Mouse (Mus musculus) myocyte (in vitro differentiated cells): ENCODE data around the gene Tmem176b.

Experiments
- CEBPB ChIP-seq: IDR thresholded peaks from 2 replicates; pipeline ENCODE4 v1.6.1; 2011; ENCODE audit warnings: mild to moderate bottlenecking, moderate library complexity; ENCODE audit not compliant: poor library complexity, insufficient read depth, severe bottlenecking
- E2F4 ChIP-seq: IDR thresholded peaks from one replicate; pipeline ENCODE4 v1.6.1; 2011; ENCODE audit warnings: mild to moderate bottlenecking, control low read depth, moderate library complexity; ENCODE audit not compliant: insufficient read depth
- MAX ChIP-seq: IDR thresholded peaks from one replicate; pipeline ENCODE4 v1.6.1; 2011; ENCODE audit warnings: low read depth, mild to moderate bottlenecking, control low read depth
- MYOD1 ChIP-seq, 3 experiments: IDR thresholded peaks; one replicate each; pipeline ENCODE4 v1.6.1; 2011; ENCODE audit warnings: control low read depth in 2 of 3, low read depth in 2 of 3, mild to moderate bottlenecking in 2 of 3, moderate library complexity in 1 of 3; ENCODE audit not compliant: insufficient read length in 2 of 3, control insufficient read depth in 1 of 3
- MYOG ChIP-seq, 3 experiments: IDR thresholded peaks; one replicate each; pipeline ENCODE4 v1.6.1; 2011; ENCODE audit warnings: control low read depth in 2 of 3, low read depth in 2 of 3, mild to moderate bottlenecking in 2 of 3; ENCODE audit not compliant: insufficient read length in 2 of 3, control insufficient read depth in 1 of 3, insufficient read depth in 1 of 3
- POLR2A ChIP-seq: IDR thresholded peaks from one replicate; pipeline ENCODE4 v1.6.1; 2011; ENCODE audit warnings: low read depth, mild to moderate bottlenecking, control low read depth, moderate library complexity; ENCODE audit not compliant: insufficient read length
- POLR2AphosphoS2 ChIP-seq: IDR thresholded peaks from one replicate; pipeline ENCODE4 v1.6.1; 2011; ENCODE audit warnings: low read depth, control low read depth; ENCODE audit not compliant: insufficient read length
- REST ChIP-seq: IDR thresholded peaks from one replicate; pipeline ENCODE4 v1.6.1; 2011; ENCODE audit warnings: mild to moderate bottlenecking, control low read depth, moderate library complexity; ENCODE audit not compliant: insufficient read depth, insufficient read length
- SRF ChIP-seq: IDR thresholded peaks from one replicate; pipeline ENCODE4 v1.6.1; 2011; ENCODE audit warnings: low read depth; ENCODE audit not compliant: control insufficient read depth, insufficient read length
- TCF12 ChIP-seq: IDR thresholded peaks from one replicate; pipeline ENCODE4 v1.6.1; 2011; ENCODE audit warnings: mild to moderate bottlenecking, control low read depth; ENCODE audit not compliant: poor library complexity, insufficient read depth, severe bottlenecking
- TCF3 ChIP-seq: IDR thresholded peaks from one replicate; pipeline ENCODE4 v1.6.1; 2011; ENCODE audit warnings: low read depth, control low read depth; ENCODE audit not compliant: insufficient read length
- USF1 ChIP-seq: IDR thresholded peaks from one replicate; pipeline ENCODE4 v1.6.1; 2011; ENCODE audit warnings: low read depth, mild to moderate bottlenecking, control low read depth, moderate library complexity

DNA sequence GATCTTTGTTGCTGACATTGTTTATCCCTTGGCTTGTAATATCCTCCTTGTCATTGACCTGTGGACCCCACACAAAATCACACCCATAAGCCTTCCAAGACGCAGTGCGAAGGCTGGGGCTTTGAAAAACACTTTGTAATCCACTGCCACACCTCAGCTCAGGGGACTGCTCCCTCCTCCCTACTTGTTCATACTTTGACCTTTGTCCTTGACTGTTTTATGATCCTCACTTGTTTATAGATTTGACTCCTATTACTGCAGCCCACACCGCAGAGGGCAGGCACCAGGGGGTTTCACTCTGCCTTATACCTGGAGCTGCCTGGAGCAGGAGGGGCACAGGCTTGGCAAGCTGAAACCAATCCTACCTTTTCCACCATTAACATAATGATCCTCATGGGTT lies 23.4 kb upstream of the Tmem176b start:
- TF ChIP-seq POLR2A (no peak), E2F4 (no peak), TCF12 (no peak), POLR2AphosphoS2 (no peak), USF1 (no peak), MAX (no peak), CEBPB (no peak), MYOG (IDR thresholded peaks at IDR 0.05; ENCODE audit: control insufficient read depth in 1 of 3, insufficient read depth in 1 of 3, insufficient read length in 2 of 3, low read depth in 2 of 3) (no peak), MYOD1 (IDR thresholded peaks at IDR 0.05; ENCODE audit: control insufficient read depth in 1 of 3, insufficient read length in 2 of 3, low read depth in 2 of 3) (no peak), REST (no peak), SRF (no peak), TCF3 (no peak)
